Mouse (Mus musculus): ENCODE measurements at regions not wholly inside any gene's neighbourhood (a gene's known extent, or its start where the extent isn't known, plus 50 kb on each side); places are given as distances from the start of the nearest gene placed in this dataset.

DNA sequence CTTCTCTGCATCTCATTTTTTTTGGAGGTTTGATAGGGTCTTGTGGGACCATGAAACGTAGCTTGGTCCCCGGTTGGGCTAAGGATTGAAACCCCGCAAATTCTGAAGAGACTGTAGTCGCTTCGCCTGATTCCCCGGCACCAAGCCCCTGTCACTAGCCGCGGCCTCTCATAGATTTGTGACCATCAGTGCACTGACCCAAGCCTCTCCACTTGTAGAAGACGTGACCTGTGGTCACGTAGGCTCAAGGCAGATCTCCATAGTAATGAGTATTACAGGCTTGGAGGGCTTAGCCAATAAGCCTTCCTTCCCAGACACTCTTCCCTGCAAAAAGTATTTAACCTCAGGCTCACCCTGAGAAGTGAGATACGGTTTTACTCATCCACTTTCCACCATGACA, 73.3 kb downstream of the Gpr6 start:
- H3K27me3 ChIP-seq = no peaks in the 10 kb centered on the region
- no peak for ATAC-seq (ENCODE audit: insufficient number of reproducible peaks, insufficient read depth, low FRiP score, low TSS enrichment, low read depth)
- H3K36me3 ChIP-seq = no peaks in the 10 kb centered on the region
- no peaks in the 10 kb centered on the region for H3K9me3 ChIP-seq
- H3K4me1 ChIP-seq (replicated peaks) = no peaks in the 10 kb centered on the region
- H3K4me2 ChIP-seq = no peak overlapping the region
- no peak overlapping the region for H3K4me3 ChIP-seq (replicated peaks)
- H3K27ac ChIP-seq = no peak overlapping the region
- no peak overlapping the region for H3K9ac ChIP-seq (replicated peaks)
- 89% methylated on average over 11 of the region's 11 CpGs for WGBS

DNA sequence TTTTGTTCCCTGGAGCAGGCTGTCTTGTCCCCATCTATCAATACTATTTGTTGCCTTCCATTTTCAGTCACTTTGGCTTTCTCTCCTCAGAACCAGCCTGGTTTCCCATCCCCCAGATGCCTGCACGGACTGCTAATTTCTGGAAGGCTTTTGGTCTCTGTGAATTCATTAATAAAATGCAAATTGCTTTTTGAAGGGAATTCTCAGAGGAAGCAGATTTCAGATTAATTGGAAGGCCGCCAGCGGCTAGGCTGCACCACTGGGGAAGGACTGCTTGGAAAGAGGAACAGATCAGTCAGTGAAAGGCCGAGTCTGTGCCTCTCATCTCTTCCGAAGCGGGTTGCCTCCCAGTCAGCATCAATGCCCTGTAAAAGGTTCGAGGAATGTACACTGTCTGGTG, 73.8 kb downstream of the Gpr6 start:
- no peak overlapping the region for H3K9ac ChIP-seq (replicated peaks)
- H3K27ac ChIP-seq = no peak overlapping the region
- H3K4me2 ChIP-seq = no peak overlapping the region
- H3K9me3 ChIP-seq = no peaks in the 10 kb centered on the region
- H3K4me3 ChIP-seq (replicated peaks) = no peak overlapping the region
- H3K4me1 ChIP-seq (replicated peaks) = no peaks in the 10 kb centered on the region
- H3K36me3 ChIP-seq = no peaks in the 10 kb centered on the region
- no peaks in the 10 kb centered on the region for H3K27me3 ChIP-seq
- ATAC-seq (ENCODE audit: insufficient number of reproducible peaks, insufficient read depth, low FRiP score, low TSS enrichment, low read depth) = no peak
- WGBS = 72% methylated on average over 7 of the region's 7 CpGs

GRCm38 (mm10) chr10:40997606-40998005, 74.5 kb downstream of the Gpr6 start:
- 62% methylated on average over 5 of the region's 5 CpGs for WGBS
- Histone ChIP-seq H3K9me3 (no peaks in the 10 kb centered on the region), H3K36me3 (no peaks in the 10 kb centered on the region), H3K4me1 (replicated peaks) (no peaks in the 10 kb centered on the region), H3K27me3 (no peaks in the 10 kb centered on the region), H3K9ac (replicated peaks) (no peak overlapping the region), H3K4me2 (no peak overlapping the region), H3K4me3 (replicated peaks) (no peak overlapping the region), H3K27ac (no peak overlapping the region)
- ATAC-seq (ENCODE audit: insufficient number of reproducible peaks, insufficient read depth, low FRiP score, low TSS enrichment, low read depth) = no peak
